Mouse (Mus musculus) CD4-positive naive resting alpha-beta T cell, adult 57 days (primary cell): ENCODE results near the gene Btd. TPM values are rescaled to one million over a fixed set of nuclear protein-coding genes. Genes with fewer than 3 reads are reported as not detected.

Source experiments
- total RNA-seq: library from RNA; stranded (reverse); gene quantifications from one replicate; pipeline ENCODE4 v1.2.4, GENCODE M21; 2023

Btd gene
- 8.9 TPM for total RNA-seq

DNA sequence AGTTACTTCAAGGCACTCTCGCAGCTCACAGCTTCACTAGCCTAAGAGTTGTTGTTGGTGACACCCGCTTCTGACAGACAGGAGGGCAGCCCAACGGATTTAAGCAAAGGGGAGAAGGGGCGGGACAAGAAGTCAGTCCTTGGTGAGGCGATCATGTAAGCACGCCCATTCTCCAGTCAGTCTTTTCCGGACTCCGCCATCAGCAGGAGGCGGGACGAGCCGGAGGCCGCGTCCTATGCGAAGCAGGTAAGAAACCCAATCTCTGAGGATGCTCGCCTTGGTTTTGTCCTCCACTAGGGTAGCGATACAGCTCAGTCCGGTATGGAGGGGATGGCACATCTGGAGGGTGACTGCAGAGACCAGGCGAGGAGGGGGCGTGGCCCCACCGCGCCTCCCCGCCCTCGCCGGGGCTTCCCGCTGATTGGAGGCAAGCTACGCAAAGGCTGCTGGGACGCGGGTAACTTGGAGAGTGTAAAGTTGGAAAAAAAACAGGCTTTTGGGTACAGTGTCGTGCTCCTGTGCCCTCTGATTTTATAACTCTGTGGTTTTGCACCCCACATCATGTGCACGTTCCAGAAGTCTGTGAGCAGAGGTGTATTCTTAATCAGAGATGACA, at the start of gene Btd, which contains the start of gene Hacl1:
Gene Btd (plus strand): TSS at position 139 of the 616 bp plus-strand sequence.
Gene Hacl1 (minus strand): TSS at position 397 of the 616 bp plus-strand sequence.

DNA sequence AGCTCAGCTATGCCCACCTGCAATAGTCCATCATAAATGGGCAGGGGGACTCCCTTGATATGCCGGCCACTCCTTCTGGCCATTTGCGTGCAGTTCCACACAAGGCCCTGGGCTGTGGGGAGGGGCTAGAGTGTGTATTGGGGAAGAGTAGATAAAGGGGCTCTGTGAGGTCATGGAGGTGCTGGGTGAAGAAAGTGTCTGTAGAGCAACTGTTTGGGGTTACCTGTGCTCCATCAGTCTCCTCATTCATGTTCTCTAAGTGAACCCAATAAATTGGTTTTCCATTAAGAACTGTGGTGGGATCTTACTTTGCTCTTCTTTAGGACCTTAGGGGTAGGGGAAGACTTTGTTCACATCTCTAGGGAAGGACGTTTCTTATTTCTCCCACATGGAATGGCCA, 49.6 kb upstream of the Btd start, which contains the start of gene Colq:
Gene Colq (minus strand): TSS at position 101 of the 400 bp plus-strand sequence.

DNA sequence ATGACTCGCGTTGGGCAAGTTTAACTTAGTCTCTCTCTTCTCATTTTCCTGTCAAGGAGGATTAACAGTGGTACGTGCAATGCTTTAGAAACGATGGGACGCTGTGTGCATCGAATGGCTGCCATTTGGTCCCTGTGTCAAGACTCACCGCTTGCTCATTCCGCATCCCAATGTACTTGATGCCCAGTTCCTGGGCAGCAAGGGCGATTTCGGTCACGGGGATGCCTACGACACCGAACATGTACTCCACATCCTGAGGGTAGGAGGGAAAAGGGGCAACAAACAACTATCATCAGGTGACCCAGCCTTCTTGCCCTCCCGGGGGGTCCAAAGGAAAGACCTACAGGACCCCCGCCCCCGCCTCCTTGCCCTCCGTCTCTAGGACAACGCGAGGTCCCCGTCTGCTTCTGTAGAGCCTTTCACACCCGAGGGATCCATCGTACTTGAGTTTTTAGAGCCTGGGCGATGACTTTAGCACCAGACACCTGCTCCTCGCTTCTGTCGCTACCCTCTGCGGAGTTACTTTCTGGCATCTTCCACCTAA, 410 bp upstream of the Btd start, which contains the start of gene Gm49387:
Gene Gm49387 (minus strand): TSS at position 533 of the 544 bp plus-strand sequence.

Other genes starting within 250 kb of the Btd start
- 79.2 TPM for gene Sh3bp5, start 204.9 kb upstream of the Btd start, total RNA-seq
- 34.5 TPM for gene Eaf1, start 146.6 kb upstream of the Btd start, total RNA-seq
- gene Mettl6, start 146.0 kb upstream of the Btd start, total RNA-seq, result 49.0 TPM
- 0.53 TPM for gene Colq, start 49.7 kb upstream of the Btd start, total RNA-seq
- not detected for gene Gm49387, start 150 bp upstream of the Btd start, total RNA-seq
- 22.6 TPM for gene Hacl1, start 258 bp downstream of the Btd start, total RNA-seq
- gene Ankrd28, start 189.6 kb downstream of the Btd start, total RNA-seq, result 31.4 TPM